Mouse (Mus musculus) hindbrain, embryonic 14.5 days (tissue): Measurements from ENCODE around the gene Hk1. TPM values are rescaled to one million over a fixed set of nuclear protein-coding genes. Genes with fewer than 3 reads are reported as not detected.

Experiments used
- ATAC-seq: fragments of 200-750 bp; cut with Nextera tagmentation; 2 replicates; pipeline ENCODE4 v1.8.0; 2017; ENCODE audit warnings: moderate number of reproducible peaks, mild to moderate bottlenecking, moderate TSS enrichment, moderate library complexity; ENCODE audit not compliant: low FRiP score
- DNase-seq: peaks from one replicate; pipeline ENCODE4 v3.0.0-alpha.2; 2015; ENCODE audit warnings: low spot score
- H3K27ac ChIP-seq: fragments of 300-500 bp; sonication (generic); 2 replicates; pipeline ENCODE4 v1.5.1; 2014; ENCODE audit warnings: mild to moderate bottlenecking, moderate library complexity
- H3K27me3 ChIP-seq: fragments of 300-500 bp; sonication (generic); 2 replicates; pipeline ENCODE4 v1.6.1; 2014; ENCODE audit warnings: mild to moderate bottlenecking, low read length, mixed read lengths; ENCODE audit not compliant: control insufficient read depth, insufficient read depth
- H3K36me3 ChIP-seq: fragments of 300-500 bp; sonication (generic); replicated peaks from 2 replicates; pipeline ENCODE4 v1.6.1; 2014; ENCODE audit not compliant: control insufficient read depth, insufficient read depth
- H3K4me1 ChIP-seq: fragments of 300-500 bp; sonication (generic); replicated peaks from 2 replicates; pipeline ENCODE4 v1.6.1; 2014; ENCODE audit warnings: antibody characterized with exemption, low read length, mixed read lengths; ENCODE audit not compliant: control insufficient read depth, insufficient read depth
- H3K4me2 ChIP-seq: fragments of 300-500 bp; sonication (generic); replicated peaks from 2 replicates; pipeline ENCODE4 v1.6.1; 2014; ENCODE audit warnings: mild to moderate bottlenecking, moderate library complexity
- H3K4me3 ChIP-seq: fragments of 300-500 bp; sonication (generic); replicated peaks from 2 replicates; pipeline ENCODE4 v1.5.1; 2014; ENCODE audit warnings: mild to moderate bottlenecking, low read length
- H3K9ac ChIP-seq: fragments of 300-500 bp; sonication (generic); 2 replicates; pipeline ENCODE4 v1.6.1; 2014
- H3K9me3 ChIP-seq: fragments of 300-500 bp; sonication (generic); 2 replicates; pipeline ENCODE4 v1.6.1; 2016; ENCODE audit warnings: low read length; ENCODE audit not compliant: control insufficient read depth
- WGBS: fragments of 180-500 bp; shearing (Covaris S2); extraction: QIAGEN DNeasy Blood & Tissue Kit; methylation state at CpG from one replicate; pipeline ENCODE4 v1.1.7; 2014; 5-methylcytosine and 5-hydroxymethylcytosine counted together
- polyA plus RNA-seq: library from polyadenylated mRNA; unstranded; fragments of >200 nt; fragmentation: Nextera tagmentation; extraction: Ambion mirVana; gene quantifications from 2 replicates; pipeline ENCODE4 v1.2.1, GENCODE M21; 2014

The Hk1 gene
- polyA plus RNA-seq, 1 experiment from 2014 or later: 89.9 TPM

DNA sequence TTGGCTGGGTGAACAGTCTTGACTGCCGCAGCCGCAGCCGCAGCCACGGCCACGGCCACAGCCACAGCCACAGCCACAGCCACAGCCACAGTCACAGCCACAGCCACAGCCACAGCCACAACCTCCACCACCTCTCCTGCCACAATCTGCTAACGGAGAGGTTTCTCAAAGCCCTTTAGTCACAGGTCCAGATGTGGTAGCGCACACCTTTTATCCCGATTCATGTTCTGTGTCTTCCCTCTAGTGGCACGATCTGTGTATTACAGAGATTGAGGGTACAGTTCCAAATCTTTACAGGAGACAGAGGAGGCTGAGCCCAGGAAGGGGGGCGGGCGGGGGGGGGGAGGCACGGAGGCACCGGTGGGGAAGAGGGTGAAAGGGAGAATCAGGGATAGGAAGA lies 136.8 kb downstream of the Hk1 start:
- peak; percentile 61 for DNase-seq
- H3K36me3 ChIP-seq: no peaks in the 10 kb centered on the region
- 61% methylated on average over 9 of the region's 13 CpGs for WGBS
- no peak for ATAC-seq
- no peaks in the 10 kb centered on the region for H3K27me3 ChIP-seq
- no peak overlapping the region for H3K4me2 ChIP-seq
- H3K27ac ChIP-seq: no peak overlapping the region
- H3K4me3 ChIP-seq: no peak overlapping the region
- no peaks in the 10 kb centered on the region for H3K4me1 ChIP-seq
- H3K9ac ChIP-seq: no peak overlapping the region
- no peaks in the 10 kb centered on the region; the same call in 1 of the 2 replicates for H3K9me3 ChIP-seq

DNA sequence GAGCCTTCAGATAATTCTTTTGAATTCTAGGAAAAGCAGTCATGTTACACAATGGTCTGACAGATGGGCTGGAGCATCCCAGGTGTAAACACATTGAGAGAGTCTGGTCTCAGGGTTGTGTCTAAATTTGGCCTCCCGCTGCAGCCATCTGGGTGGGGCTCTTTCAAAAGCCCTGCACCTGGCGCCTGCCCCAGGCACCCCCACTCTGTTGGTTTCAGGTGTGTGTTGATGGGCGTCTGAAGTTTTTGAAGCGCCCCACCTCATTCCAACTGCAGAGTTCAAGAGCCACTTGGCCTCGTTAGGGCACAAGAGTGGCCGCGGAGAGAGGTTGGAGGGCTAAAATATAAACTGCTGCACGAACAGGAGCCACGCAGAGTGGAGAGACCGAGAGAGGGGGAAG lies 137.3 kb downstream of the Hk1 start:
- H3K4me3 ChIP-seq: no peak overlapping the region
- no peak for DNase-seq
- WGBS: 85% methylated on average over 10 of the region's 10 CpGs
- H3K27ac ChIP-seq: no peak overlapping the region
- H3K27me3 ChIP-seq: no peaks in the 10 kb centered on the region
- no peaks in the 10 kb centered on the region; the same call in 1 of the 2 replicates for H3K9me3 ChIP-seq
- ATAC-seq: no peak
- no peak overlapping the region for H3K9ac ChIP-seq
- H3K4me1 ChIP-seq: no peaks in the 10 kb centered on the region
- H3K36me3 ChIP-seq: no peaks in the 10 kb centered on the region
- H3K4me2 ChIP-seq: no peak overlapping the region

DNA sequence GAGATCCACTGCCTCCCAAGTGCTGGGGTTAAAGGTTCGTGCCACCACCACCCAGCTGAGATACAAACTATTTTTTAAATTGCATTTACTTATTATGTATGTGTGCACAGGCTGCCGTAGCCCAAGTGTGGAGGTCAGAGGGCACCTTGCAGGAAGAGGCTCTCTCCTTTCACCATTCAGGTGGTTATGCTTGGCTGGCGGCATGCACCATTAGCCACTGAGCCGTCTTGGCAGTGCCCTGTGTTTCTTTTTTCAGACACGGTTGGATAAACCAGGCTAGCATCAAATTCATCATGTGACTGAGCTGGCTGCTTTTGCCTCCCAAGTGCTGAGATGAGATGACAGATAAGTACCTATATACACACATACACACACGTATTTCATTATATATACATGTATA lies 140.4 kb downstream of the Hk1 start:
- WGBS: 47% methylated on average over 6 of the region's 6 CpGs
- H3K9ac ChIP-seq: no peak overlapping the region
- DNase-seq (no peak), ATAC-seq (no peak)
- no peak overlapping the region for H3K4me3 ChIP-seq
- no peaks in the 10 kb centered on the region for H3K36me3 ChIP-seq
- no peaks in the 10 kb centered on the region for H3K4me1 ChIP-seq
- no peaks in the 10 kb centered on the region for H3K27me3 ChIP-seq
- H3K4me2 ChIP-seq: no peak overlapping the region
- no peak overlapping the region for H3K27ac ChIP-seq
- H3K9me3 ChIP-seq: no peaks in the 10 kb centered on the region; the same call in 1 of the 2 replicates

DNA sequence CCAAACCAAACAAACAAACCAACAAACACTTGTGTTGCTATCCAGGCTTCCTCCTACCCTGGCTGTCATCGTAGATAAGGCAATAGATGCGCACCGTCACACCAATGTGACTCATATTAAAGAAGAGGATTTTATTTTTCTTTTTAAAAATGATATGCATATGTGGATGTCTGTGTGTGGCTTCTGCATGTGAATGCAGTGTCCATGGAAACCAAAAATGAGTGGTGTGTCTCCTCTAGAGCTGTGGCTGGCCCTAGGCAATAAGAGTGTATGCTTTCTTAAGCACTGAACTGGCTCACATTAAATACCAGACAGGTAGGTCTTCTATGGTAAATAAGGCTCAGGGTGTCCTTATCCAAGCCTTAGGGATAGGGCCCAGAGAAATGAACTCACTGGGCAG lies 141.0 kb downstream of the Hk1 start:
- Histone ChIP-seq H3K4me1 (no peaks in the 10 kb centered on the region), H3K9ac (no peak overlapping the region), H3K4me3 (no peak overlapping the region), H3K36me3 (no peaks in the 10 kb centered on the region), H3K9me3 (no peaks in the 10 kb centered on the region), H3K27me3 (no peaks in the 10 kb centered on the region), H3K27ac (no peak overlapping the region), H3K4me2 (no peak overlapping the region)
- 98% methylated on average over 3 of the region's 3 CpGs for WGBS
- ATAC-seq: no peak
- no peak for DNase-seq

DNA sequence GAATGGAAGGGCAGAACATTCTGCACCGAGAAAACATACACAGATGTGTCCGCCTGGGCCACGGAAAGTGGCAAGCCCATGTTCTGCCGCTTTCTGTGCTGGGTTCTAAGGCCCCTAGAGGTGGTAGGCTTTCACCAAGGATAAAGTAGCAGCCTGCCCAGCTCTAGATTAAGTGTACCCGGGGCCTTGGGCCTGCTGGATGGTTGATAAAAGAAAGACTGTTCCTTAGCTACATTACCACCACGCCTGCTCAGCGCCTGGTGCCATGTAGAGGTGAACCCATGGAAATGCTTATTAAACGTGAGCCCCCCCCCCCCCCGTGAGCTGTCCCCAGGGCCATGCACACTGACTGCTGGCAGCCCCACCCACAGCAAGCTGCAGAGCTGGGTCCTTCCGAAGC lies 142.5 kb downstream of the Hk1 start:
- no peak overlapping the region for H3K4me3 ChIP-seq
- H3K4me2 ChIP-seq: no peak overlapping the region
- no peak overlapping the region for H3K9ac ChIP-seq
- no peaks in the 10 kb centered on the region for H3K9me3 ChIP-seq
- H3K27ac ChIP-seq: no peak overlapping the region
- 87% methylated on average over 10 of the region's 10 CpGs for WGBS
- no peaks in the 10 kb centered on the region for H3K36me3 ChIP-seq
- H3K27me3 ChIP-seq: no peaks in the 10 kb centered on the region
- no peak for DNase-seq
- H3K4me1 ChIP-seq: no peaks in the 10 kb centered on the region
- ATAC-seq: no peak

DNA sequence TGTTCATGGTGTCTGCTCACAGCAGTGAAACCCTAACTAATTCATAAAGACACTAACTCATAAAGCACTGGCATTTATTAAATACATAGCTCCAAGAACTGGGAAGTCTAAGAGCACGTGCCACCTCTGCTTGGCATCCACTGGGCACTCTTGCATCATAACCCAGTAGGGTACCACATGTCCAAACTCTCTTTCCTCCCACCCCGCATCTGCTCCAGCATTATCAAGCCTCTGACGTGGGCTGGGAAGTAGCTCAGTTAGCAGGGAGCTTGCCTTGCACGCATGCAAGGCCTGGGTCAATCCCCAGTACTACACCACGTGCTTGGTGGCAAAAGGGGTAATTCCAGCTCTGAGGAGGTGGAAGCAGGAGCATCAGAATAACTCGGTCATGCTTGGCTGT lies 143.5 kb downstream of the Hk1 start:
- ATAC-seq: no peak
- Histone ChIP-seq H3K36me3 (no peaks in the 10 kb centered on the region), H3K27me3 (no peaks in the 10 kb centered on the region), H3K27ac (no peak overlapping the region), H3K4me3 (no peak overlapping the region), H3K4me1 (no peaks in the 10 kb centered on the region), H3K9me3 (no peaks in the 10 kb centered on the region), H3K4me2 (no peak overlapping the region), H3K9ac (no peak overlapping the region)
- DNase-seq: no peak
- 88% methylated on average over 6 of the region's 6 CpGs for WGBS

DNA sequence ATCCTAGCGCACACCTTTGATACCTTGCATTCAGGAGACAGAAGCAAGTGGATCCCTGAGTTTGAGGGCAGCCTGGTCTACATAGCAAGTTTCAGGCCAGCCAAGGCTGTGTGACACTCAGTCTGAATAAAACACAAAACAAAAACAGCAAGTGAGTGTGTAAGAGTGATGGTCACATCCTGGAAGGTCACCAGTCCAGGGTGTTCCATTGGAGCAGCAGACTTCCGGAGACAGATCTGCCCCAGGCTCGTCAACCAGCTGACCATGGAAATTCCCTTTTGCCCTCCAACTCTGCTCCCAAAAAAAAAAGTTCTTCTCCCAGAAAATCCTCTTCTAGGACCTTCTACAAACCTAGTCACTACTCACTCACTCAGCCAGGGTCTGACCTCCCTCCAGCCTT lies 147.9 kb downstream of the Hk1 start:
- no peak for DNase-seq
- no peaks in the 10 kb centered on the region for H3K36me3 ChIP-seq
- no peak for ATAC-seq
- H3K4me2 ChIP-seq: no peak overlapping the region
- H3K27ac ChIP-seq: no peak overlapping the region
- no peak overlapping the region for H3K9ac ChIP-seq
- H3K27me3 ChIP-seq: no peaks in the 10 kb centered on the region
- H3K4me3 ChIP-seq: no peak overlapping the region; the same call in 1 of the 2 replicates
- H3K4me1 ChIP-seq: peaks cover 6% of the 10 kb centered on the region; the same call in 1 of the 2 replicates
- 73% methylated on average over 3 of the region's 3 CpGs for WGBS
- H3K9me3 ChIP-seq: no peaks in the 10 kb centered on the region

DNA sequence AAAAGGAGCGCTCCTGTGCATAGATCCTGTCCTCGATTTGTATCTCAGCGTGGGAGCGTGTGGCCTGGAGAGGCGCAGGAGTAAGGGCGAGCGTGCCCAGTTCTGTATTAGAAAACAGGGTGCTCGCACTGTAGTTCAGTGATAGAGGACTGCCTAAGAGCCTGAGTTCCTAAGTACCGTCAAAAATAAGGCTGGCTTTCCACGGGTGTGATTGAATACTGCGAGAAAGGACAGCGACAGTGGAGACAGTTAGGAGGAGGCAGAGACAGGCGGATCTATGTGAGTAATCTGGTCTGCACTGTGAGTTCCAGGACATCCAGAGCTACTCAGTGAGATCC lies 148.3 kb downstream of the Hk1 start:
- H3K27me3 ChIP-seq: no peaks in the 10 kb centered on the region
- peak overlapping the region; percentile 60 for H3K4me3 ChIP-seq
- WGBS: 2% methylated on average over 13 of the region's 13 CpGs
- H3K4me2 ChIP-seq: peak overlapping the region; percentile 94
- no peak for ATAC-seq
- peak overlapping the region; percentile 61 for H3K9ac ChIP-seq
- H3K9me3 ChIP-seq: no peaks in the 10 kb centered on the region
- H3K36me3 ChIP-seq: no peaks in the 10 kb centered on the region
- DNase-seq: no peak
- no peak overlapping the region for H3K27ac ChIP-seq
- peaks cover 6% of the 10 kb centered on the region; the same call in 1 of the 2 replicates for H3K4me1 ChIP-seq

DNA sequence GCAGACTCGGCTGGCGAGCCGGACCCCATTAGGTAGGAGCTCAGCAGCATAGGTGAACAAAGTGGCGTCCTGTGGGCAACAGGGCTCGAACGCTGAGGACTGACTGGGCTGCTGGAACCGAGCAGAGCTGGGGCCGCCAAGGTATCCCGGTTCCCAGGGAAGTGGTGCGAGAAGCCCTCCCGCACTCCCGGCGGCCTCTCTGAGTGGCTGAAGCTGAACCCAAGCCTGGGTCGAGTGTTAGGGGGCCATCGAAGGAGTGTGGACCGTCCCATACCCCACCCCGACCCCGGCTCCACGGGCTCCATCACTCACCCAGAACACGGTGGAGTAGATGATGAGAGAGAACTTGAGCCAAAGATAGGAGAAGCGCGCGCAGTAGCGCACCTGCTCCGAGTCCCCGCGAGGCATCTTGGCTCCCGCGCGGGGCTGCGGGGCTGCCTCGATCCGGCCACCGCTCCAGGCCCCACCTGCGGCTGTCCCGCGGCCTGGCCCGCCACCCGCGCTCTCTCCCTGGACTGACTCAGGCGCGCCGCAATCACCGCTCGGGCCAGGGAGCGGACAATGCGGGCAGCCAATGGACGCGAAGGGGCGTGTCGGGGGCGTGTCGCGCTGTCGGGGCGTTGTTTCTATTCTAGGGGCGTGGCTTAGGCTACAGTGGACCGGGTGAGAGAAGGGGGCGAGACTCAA lies 148.9 kb downstream of the Hk1 start, which contains the start of gene Tspan15:
Gene Tspan15, minus strand, starts transcription at position 544 of the 687 bp plus-strand sequence.
- no peaks in the 10 kb centered on the region for H3K9me3 ChIP-seq
- H3K4me1 ChIP-seq: peaks cover 6% of the 10 kb centered on the region; the same call in 1 of the 2 replicates
- peak within 1 kb of the TSS; percentile 28; the same call in 1 of the 2 replicates for H3K27ac ChIP-seq
- ATAC-seq (peak; percentile 96), DNase-seq (peak; percentile 87)
- H3K4me3 ChIP-seq: peak within 1 kb of the TSS; percentile 60
- peak within 1 kb of the TSS; percentile 61 for H3K9ac ChIP-seq
- under 1% methylated on average over 59 of the region's 59 CpGs for WGBS
- H3K27me3 ChIP-seq: no peaks in the 10 kb centered on the region
- peak within 1 kb of the TSS; percentile 94 for H3K4me2 ChIP-seq
- no peaks in the 10 kb centered on the region for H3K36me3 ChIP-seq

DNA sequence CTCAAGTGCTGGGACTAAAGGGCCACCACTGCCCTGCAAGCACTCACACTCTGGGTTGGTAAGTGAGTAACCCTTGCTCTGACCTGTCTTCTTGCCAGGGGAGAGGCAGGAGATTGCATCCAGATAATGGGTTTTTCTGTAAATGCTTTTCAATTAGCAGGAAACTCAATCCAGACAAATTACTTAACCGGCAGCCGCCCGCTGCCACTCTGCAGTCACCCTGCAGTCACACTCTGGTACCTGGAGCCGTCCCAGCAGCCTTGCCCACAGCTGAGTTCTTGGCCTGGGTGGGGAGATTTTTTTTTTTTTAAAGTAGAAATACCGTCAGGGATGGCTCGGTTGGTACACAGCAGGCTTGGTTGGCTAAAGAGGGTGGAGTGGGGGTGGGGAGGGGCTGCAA lies 151.6 kb downstream of the Hk1 start:
- Histone ChIP-seq H3K36me3 (no peaks in the 10 kb centered on the region), H3K4me1 (peaks cover 6% of the 10 kb centered on the region; the same call in 1 of the 2 replicates), H3K9me3 (no peaks in the 10 kb centered on the region), H3K9ac (no peak overlapping the region), H3K4me3 (no peak overlapping the region), H3K27me3 (no peaks in the 10 kb centered on the region), H3K27ac (no peak overlapping the region), H3K4me2 (no peak overlapping the region)
- no peak for DNase-seq
- ATAC-seq: no peak
- WGBS: 67% methylated on average over 6 of the region's 6 CpGs
